Mouse (Mus musculus): Measurements from ENCODE around the gene Aqr.
A peak's percentile ranks its signal among the peaks of the same experiment; 100 is the strongest.
"Not testable (repeated sequence)": the region's sequence is repeated elsewhere in the genome, so short reads cannot be mapped to it uniquely, and the experiment has no call there.

Gene Aqr

DNA sequence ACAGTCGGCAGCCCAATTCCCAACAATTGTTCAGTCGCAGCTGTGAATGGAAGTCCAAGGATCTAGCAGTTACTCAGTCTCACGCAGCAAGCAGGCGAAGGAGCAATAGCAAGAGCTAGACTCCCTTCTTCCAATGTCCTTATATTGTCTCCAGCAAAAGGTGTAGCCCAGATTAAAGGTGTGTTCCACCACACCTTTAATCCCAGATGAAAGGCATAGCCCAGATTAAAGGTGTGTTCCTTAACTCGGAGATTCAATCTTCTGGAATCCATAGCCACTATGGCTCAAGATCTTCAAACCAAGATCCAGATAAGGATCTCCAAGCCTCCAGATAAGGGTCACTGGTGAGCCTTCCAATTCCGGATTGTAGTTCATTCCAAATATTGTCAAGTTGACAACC lies at the start of gene Aqr:
Gene Aqr (minus strand): TSS at position 101 of the 400 bp plus-strand sequence.
- not testable (repeated sequence) for DNase-seq (ENCODE audit: low spot score in 2 of 2)

DNA sequence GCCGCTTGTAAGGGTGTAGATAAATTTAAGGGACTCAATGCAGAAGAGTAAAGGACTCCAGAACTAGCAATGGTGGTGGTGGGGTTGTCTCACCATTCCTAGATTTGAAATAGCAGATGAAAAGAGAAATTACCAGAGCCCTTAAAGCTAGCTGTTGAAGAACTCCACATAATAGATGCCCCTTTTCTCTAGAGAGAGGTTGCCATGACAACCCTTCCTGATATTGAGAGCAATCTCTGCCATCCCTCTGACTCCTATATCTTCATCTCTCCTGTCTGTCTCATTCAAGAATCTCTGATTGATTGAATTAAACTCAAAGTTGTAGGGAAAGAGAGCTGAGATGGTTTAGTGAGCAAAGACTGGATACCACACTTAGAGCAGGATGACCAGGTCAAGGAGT lies 49.7 kb upstream of the Aqr start:
- DNase-seq (ENCODE audit: low spot score in 2 of 2), result no peak

DNA sequence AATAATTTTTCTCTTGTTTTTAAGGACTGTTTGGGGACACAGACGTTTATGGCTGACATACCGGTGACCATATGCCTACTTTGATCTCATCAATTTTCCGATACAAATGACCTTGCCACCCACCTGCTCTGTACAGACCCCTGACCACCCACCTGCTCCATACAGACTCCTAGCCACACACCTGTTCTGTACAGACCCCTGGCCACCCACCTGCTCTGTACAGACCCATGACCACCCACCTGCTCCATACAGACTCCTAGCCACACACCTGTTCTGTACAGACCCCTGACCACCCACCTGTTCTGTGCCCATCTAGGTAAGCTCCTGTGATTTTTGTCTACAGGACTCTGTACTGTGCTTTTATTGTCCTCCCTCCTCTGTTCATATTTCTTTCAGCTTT lies 48.8 kb upstream of the Aqr start:
- no peak for DNase-seq (ENCODE audit: low spot score in 2 of 2)

DNA sequence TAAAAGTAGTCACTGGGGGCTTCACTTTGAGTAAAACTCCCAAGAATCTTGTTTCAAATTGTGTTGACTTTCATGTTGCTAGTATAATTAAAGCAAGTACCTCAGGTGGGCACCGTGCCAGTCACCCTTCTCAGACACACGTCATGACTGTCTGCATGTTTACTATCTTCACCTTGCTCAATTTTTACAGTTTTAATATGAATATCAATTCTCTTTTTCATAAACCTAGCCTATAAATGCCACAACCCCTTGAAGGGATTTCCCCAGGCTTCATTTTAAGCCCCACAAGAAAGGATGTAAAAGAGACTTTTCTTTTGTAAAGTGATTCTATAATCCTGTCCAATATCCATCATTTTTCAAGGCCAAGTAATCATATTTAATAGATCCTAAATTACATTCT lies 44.4 kb upstream of the Aqr start:
- DNase-seq (ENCODE audit: low spot score in 2 of 2), result no peak

DNA sequence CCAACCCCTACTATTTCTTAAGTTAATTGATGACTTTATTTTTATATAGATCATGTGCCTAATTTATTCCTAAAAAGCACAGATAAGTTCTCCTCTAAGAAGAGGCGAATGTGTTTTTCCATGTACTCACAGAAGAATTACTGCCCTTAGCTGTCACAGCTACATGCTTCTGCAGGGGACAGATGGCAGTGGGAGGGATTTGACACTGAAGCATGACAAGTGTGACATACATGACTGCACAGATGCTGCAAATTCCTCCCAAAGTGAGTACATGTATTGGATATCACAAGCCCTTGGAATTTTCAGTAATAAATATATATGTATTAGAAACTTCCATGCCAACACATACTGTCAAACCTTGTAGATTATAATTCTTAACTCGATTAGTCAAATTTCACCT lies 41.8 kb upstream of the Aqr start:
- no peak for DNase-seq (ENCODE audit: low spot score in 2 of 2)

DNA sequence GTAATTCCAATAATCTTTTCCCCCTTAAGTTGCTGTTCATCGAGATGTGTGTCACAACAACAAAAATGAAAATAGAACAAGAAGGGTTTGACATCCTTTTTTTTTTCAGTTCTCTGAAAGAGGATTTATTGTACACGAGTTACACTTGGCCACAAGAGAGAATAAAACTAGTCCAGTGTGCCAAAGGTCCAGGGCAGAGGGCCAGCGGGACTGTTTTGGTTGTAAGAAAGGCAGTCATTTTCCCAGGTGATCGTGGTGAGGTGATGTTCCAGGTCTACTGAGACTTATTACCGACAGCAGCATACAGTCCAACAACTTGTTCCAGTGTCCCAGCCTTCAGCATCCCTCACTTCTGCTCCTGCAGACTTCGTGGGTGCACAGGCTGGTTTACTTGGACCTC lies 18.2 kb upstream of the Aqr start:
- no peak for DNase-seq (ENCODE audit: low spot score in 2 of 2)

DNA sequence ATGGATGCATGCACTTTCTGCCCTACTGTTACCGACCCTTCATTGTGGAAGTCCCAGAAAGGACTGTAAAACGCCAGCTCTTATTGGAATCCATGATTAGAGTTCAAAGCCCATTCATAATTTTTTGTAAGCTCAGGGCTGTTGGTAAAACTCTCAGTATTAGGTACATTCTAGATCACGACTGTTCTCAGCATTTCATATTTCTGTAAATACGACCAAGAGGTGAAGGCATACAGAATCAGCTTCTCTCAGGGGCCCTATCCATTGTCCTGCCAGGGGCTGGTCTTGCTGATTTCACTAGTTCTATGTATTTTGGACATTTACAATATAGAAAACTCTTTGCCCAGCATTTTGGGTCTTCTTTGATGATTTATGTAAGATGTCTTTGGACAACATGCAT lies 14.8 kb upstream of the Aqr start:
- DNase-seq (ENCODE audit: low spot score in 2 of 2), result no peak

DNA sequence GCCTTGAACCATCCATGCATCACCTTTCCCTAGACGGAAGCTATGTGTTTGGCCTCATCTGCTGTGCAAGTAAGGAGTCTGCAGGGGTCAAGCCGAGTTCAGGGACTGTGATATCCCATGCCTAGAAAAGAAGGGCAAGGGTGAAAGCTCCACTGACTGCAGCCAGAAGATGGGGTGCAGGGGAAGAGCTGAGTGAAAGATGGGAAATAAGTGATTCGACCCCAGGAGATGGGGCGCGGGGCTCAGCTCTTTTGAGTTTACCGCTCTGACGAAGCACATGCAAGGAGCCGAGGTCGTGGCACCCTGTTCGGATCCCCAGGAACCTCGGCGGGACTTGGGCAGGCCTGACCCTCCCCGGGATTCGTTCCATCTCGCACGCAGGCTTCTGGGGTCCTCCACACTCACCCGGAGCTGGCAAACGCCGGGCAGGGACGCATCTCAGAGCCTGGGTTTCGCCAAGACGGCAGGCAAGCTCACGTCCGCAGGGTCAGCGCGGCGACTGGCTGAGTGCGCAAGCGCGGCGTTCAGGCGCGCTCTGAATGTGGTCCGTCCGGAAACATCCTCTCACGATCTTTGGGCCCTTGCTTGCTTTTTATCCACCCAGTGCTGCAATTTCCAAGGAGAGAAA lies 14.2 kb upstream of the Aqr start, which contains the start of gene Zfp770:
Gene Zfp770 (minus strand): TSS at position 538 of the 628 bp plus-strand sequence.
- DNase-seq (ENCODE audit: low spot score in 2 of 2), result peak; percentile 63 to 71

DNA sequence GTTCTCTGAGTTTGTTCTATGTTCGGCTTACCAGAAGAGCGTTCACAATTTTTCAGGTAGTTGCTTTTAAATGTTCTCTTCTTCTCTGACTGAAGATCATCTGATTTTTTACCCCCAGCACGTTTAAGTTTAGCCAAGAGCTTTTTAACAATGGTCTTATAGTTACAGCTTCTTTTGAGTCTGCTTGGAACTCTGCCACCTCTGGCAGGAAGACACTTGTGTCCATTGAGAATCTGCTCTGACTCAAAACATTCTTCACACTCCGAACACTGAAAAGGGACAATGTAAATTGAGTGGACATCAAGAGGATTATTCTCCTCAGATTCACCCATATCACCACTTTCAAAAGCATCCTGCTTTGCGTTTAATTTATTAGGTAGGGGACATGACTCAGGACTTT lies 9.6 kb upstream of the Aqr start:
- no peak for DNase-seq (ENCODE audit: low spot score in 2 of 2)

DNA sequence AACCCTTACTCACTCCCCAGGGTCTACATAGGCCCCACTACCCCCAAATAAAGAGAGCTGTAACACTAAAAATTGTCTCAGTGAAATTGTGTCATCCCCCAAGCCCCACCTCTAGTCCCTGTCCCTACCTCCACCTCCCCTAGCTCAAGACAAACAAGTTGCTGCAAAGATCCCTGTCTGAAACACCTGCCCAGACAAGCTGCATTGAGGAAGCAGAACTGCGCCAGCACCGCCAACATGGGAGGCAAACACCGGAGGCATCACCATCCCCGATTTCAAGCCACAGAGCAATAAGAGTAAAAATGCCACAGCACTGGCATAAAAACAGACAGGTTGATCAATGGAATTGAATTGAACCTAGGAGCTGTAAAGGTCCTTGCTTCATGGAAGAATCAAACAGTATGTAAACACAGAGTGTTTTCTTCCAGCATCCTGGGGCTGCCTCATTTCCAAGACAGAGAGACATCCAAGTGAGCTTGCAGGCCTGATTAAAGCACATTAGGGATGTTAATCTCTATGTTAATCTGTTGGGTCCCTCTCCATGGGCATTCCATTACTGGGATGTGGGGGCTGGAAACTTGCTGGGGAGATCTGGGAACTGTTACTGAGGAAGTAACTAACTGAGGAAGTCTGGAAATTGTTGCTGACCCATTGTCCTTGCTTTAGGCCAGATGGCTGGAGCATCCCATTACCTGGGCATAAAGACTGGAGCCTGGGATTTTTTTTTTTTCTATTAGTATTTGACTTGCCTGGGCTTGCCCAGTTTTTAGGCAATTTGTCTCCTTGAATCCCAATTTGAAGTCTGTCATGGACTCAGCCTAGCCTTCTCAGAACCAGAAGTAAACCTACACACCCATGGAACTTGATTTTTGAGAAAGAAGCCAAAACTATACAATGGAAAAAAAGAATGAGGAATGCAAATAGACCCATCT lies 8.8 kb downstream of the Aqr start:
- DNase-seq (ENCODE audit: low spot score in 2 of 2), result no peak

DNA sequence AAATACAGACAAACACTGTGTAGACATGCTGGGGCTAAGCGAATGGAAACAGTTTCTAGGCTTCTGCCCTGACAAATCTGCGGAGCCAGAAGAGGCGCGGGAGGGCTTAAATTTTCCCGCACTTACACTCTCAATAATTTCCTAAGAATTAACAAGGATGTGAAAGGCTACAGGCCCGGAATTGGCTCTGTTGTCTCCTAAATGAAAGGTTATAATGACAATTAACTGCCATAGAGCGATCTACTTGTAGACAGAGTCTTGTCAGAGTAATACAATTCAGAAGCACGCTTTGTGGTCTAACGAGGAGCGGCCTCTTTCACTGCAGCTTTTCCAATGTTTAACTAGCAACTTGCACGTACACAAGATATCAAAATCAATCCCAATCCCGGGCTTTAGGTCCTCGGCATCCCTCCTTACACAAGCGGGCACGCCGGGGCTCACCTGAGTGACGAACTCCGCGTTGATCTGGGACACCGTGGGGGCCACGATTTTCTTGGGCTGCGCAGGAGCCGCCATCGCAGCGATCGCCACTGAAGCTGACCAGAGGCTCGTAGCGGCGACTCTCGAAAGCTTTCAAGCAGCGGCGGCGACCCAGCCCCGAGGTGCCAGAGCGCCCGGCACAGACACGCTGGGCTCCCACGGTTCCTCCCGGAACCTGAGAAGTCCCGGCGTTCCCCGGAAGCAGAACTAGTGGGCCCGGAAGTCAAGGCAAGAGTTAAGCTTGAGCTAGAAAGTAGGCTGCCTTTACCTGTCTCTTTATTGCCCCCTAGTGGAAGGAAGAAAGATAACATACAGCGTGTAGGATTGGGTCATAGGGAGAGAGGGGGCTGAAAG lies 12.0 kb downstream of the Aqr start:
- DNase-seq (ENCODE audit: low spot score in 2 of 2), result peak; percentile 77 to 85

DNA sequence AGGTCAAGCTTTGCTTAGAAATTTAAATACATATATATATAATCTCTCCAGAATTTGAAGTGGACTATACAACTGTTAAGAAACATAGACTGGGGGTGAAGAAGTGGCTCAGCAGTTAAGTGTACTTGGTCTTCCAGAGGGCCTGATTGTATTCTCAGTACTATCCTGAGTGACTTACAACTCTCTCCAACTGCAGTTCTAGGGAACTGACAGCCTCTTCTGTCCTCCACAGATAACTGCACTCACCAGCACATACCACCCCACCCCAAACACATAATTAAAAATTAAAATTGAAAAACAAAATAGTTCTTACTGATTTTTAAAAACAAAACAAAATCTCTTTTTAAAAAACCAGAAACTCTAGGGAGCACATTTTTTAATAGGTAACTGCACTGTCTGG lies 13.6 kb downstream of the Aqr start:
- DNase-seq (ENCODE audit: low spot score in 2 of 2), result no peak

DNA sequence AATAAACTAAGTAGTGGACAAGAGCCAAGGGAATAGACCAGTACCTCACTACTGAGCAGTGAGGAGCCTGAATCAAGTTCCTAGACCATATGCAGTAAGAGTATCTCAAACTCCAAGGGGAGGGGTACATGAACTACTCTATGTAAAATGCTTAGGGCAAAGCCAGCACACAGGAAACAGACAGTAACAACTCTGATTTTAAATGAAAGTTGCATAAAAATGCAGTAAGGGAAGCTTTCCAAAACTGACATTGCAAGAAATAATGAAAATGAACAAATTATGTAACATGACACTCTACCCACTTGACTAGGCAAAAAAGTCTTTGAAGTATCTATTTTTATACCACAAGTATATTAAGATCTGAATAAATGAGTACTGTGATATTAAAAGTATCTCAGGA lies 19.0 kb downstream of the Aqr start:
- DNase-seq (ENCODE audit: low spot score in 2 of 2), result no peak

DNA sequence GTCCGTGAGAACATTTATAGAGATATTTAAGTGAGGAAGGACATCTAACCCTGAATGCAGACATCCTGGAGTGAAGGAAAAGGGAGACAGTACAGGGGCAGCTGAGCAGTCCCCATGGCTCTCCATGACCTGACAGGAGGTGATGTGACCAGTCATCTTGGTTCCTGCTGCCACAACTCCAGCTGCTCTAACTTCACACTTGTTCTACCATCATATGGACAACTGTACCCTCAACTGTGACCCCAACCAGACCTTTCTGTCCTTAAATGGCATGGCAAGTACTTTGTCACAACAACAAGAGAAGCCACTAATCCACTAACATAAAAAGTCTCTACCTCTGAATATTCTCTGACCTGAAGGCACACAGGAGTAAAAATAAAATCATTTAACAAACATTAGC lies 24.8 kb downstream of the Aqr start:
- no peak for DNase-seq (ENCODE audit: low spot score in 2 of 2)

DNA sequence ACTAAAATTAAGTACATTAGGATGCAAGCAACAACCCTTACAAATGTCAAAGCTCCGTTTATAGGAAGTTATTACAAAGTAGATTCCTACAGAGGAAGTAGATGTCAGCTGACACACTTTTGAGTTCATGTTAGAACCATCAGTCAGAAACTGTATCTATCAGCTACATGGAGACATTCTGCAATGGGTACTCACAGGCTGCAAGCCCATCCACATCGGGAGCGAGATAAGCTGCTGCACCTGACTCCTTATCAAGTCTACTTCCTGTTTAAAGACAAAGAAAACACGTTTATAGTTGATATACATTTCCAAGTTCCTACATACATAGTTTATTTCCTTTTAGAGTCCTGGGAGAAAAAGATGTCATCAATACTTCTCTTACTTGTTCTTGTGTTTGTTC lies 29.5 kb downstream of the Aqr start:
- no peak for DNase-seq (ENCODE audit: low spot score in 2 of 2)

DNA sequence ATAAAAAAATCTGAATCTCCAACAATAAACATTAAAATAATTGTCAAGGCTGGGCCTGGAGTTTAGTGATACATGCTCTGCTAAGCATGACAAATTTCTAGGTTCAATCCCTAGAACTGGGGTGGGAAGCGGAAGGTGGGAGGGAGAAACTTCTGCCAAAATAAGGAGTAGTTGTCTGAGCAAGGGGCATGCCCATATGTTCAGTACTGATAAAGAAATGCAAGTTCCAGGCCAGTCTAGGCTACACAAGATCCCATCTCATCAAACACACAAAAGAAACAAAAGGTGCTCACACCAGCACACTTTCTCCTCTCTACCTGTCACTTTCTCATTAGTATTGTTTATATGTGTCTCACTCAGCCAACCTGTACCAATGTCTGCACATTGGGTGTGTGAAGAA lies 30.2 kb downstream of the Aqr start:
- no peak for DNase-seq (ENCODE audit: low spot score in 2 of 2)

DNA sequence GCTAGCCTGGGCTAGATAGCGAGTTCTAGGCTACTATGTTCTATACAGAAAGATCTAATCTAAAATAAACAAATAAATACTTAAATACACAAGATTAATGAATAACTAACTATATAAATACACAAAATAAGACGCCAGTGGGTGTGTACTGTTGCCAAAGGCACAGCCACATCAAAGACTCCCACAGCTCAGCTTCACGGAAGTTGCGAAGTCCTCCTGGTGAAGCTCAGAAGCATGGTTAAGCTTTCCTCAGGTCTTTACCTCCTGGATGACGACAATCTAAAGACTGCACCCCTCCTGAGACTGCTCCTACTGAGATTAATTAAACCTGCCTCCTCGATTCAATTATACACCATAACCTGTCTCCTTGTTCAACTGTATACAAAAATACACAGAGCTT lies 33.6 kb downstream of the Aqr start:
- DNase-seq (ENCODE audit: low spot score in 2 of 2), result no peak

DNA sequence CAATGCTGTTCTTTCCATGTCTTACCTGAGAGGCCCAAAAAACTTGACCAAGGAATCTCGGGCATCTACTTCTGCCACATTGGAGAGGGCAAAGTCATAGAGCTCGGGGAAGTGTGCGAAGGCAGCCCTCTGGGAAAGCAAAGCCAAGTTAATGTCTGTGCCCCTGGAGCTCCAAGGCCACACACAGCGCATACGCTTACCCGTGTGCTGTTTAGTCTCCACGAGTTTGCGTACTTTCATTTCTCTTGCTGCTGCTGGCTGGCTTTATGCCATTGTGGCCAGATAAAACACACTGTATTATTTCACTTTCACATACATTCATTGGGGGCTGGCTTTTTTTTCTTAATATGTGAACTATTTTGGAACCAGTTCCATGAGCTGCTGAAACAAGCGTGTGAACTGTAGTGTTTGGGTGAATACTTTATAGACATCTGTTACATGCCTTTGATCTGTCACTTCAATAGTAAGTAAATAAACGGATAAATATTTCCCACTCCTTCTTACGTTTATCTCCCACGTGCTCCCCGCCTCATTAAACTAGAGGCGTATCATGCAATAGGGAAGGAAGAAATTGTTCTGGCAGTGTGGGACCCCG lies 39.9 kb downstream of the Aqr start:
- DNase-seq (ENCODE audit: low spot score in 2 of 2), result no peak

DNA sequence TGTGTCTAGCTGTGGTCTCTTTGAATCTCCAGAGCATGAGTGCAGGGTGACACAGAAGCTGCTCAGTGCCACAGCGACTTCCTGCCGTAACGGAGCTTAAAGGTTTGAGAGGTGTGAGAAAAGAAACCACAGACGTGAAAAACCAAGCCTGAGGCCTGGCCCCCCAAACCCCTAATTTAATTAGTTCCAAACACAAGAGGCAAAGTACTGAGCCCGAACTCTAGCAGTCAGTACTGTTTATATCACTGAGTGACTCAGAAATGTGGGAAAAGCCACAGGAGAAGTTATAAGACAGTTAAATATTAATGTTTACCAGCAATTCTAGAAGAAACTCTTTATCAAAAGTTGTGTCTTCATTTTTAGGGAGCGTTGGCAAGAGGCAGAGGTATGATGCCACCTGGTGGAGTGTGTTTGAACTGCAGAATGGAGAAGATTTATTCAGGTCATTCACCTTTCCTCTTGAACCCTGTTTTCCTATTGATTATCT lies 41.5 kb downstream of the Aqr start:
- no peak for DNase-seq (ENCODE audit: low spot score in 2 of 2)

DNA sequence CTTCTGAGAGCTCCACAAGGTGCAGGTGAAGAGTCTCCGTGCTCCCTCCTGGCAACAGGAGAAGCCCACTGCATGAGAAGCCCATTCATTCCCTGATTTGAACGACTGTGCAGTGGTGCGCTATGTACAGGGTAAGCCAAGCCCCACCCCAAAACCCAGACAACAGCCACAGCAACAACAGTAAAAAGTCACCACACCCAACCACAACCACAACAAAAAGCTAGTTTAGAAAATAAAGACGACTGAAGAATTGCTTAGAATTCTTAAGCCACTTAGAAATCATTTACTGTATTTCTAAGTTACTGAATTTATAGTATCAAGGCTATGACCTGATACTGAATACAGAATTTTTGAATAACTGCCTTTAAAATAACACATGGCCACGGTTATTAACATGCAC lies 41.9 kb downstream of the Aqr start:
- DNase-seq (ENCODE audit: low spot score in 2 of 2), result no peak

DNA sequence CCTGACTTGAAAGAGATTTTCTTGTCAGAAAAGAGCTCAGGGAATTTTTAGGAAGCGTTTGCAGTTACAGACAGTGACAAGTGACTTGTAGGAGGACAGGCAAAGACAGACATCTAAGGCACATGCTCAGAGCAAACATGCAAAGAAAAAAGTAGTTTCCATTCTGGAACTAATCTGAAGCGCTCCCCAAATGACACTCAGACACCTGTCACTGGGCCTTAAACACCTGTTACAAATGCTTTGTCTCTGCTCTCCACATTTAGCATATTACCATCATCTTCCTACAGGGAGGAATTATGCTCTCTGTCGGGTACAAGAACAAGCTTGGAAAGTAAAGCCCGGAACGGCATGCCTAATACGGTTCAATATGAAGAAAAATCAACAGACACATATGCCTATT lies 43.0 kb downstream of the Aqr start:
- DNase-seq (ENCODE audit: low spot score in 2 of 2), result no peak

DNA sequence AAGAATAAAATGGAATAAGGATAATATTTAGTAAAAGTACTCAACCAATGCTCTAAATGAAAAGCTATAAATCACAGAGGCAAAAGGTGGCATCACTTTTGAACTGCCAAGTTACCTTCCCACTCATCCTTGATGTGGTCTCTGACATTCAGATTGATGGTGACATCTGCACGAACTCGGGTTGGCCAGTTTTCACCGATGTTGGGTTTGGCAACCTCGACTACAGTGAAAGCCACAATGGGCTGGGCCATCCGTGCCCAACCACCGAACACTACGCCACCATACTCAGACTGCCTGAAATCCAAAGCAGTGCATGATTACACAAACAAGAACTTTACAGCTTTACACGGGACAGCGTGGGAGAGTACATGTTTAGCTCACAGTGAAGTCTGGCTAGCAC lies 50.1 kb downstream of the Aqr start:
- DNase-seq (ENCODE audit: low spot score in 2 of 2), result no peak
